Mouse (Mus musculus): ENCODE measurements at regions not wholly inside any gene's neighbourhood (a gene's known extent, or its start where the extent isn't known, plus 50 kb on each side); places are given as distances from the start of the nearest gene placed in this dataset.

DNA sequence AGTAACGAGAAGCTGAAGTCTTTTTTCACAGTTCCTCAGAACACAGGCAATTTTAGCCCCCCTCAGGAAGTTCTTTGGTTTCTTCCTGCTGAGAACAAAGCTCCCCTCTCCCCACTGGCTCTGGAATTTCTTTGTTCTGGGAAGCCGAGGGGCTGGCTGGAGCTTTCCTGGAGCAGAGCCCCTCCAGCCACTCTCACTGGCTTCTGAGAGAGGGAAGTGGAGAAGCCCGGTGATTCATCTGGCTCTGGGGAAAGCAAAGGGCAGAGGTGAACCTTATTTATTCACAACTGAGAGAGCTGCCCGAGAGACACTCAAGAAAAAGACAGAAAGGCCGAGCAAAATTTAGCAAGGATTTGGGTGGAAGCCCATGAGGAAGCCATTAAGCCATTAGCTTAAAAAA is 63.9 kb downstream of the Ddx3x start:
- peak; percentile 14 for DNase-seq (ENCODE audit: low spot score)

DNA sequence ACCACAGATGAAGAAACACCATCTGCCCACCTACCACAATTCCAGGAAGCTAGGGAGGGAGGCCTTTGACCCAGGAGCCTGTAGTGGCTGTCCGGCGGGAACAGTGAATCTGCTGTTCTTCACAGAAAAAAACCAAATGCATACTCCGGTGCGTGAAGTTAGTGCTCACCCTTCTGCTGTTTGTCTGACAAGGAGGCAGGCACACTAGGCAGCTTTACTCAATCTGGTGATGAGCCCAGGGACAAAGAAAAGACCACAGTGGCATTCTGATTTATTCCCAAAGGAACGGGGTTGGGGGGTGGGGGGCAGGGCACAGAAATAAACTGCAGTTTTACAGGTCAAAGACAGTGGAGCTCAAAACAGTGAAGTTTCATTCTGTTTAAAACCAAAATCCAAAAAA is 64.4 kb downstream of the Ddx3x start:
- no peak for DNase-seq (ENCODE audit: low spot score)

DNA sequence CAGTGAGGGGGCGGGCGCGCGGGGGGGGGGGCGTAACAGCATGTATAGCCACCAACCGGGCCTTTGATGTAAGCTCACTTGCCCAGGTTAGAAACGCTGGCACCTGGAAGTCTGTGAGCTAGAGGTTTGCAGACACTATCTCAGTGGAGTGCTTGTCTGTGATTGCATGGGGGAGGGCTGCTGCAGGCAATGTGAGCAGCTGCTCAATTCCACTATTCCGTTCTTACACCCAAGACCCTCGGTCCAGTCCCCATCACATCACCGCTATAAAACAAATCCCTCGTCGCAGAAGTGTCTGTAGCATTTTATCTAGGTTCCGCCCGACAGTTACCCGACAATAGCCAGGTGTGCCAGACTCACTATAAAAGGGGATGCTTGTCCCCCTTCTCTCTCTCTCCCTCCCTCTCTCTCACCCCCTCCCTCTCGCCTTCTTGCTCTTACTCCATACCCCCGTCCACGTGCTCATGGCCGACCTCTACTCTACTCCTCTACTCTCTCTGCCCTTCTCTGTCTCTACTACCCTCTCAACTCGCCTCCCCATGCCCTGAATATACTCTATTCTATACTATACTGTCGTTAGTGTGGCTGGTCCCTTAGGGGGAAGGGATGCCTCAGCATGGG is 65.4 kb downstream of the Ddx3x start:
- no peak for DNase-seq (ENCODE audit: low spot score)

DNA sequence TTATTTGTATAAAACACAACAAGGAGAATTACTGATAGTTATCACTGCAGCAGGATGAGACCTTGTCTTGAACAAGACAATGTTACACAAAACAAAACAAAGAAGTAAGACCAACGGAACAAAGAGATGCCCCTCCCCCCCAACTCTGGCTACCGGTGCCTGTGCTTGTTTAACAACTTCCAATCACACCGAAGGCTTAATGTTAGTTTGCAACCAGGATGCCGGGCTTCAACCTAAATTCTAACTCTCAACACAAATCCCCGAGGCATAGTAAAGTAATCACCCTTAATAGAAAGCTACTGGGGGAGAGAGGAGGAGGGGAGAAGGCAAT is 65.9 kb downstream of the Ddx3x start:
- DNase-seq (ENCODE audit: low spot score) = no peak

DNA sequence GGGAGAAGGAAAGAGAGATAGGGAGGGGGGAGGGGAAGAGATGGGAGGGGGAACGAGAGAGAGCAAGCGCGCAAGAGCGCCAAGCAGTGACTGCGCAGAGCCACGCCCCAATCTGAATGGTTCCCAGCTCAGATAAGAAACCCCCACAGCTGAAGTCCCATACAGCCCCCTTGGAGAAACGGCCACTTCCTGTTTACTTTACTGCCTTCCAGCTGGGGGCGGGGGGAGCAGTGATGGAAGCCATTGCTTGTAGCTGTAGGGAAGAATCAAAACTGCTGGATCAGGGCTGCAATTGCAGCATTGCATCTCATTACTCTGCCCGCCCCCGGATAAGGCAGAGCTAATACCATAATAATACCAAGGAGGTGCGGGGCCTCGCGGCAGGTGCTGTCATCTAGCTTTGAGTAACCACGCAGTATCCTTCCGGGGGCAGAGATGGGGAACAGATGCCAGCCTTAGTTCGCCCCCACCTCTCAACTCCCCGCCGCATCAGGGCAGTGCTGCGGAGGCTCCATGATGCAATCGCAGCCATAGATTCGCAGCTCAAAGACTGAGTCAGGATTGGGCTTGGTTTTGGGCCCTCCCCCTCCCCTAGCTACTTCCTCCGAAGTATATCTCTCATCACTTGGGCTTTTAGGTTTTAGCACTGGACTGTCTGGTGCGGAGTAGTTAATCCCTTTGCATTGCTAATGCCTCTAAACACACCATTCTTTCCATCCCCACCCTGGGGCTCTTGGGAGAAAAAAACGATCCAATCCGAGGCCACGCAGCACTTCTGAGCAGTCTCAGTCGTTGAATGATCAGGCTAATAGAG is 66.5 kb downstream of the Ddx3x start:
- peak; percentile 42 for DNase-seq (ENCODE audit: low spot score)

DNA sequence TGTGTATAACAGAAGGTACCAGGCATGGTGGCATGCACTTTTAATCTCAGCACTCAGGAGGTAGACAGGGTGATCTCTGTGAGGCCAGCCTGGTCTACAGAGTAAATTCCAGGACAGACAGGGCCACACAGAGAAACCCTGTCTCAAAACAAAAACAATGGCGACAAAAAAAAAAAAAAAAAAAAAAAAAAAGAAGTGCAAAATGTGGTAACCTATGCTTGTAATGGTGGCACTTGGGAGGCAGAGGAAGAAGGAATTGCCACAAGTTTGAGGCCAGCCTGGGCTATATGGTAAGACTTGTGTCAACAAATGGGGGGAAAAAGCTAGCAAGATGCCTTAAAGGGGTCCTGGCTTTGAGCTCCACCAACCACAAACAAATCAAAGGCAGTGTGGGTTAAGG is 67.6 kb downstream of the Ddx3x start:
- no peak for DNase-seq (ENCODE audit: low spot score)

DNA sequence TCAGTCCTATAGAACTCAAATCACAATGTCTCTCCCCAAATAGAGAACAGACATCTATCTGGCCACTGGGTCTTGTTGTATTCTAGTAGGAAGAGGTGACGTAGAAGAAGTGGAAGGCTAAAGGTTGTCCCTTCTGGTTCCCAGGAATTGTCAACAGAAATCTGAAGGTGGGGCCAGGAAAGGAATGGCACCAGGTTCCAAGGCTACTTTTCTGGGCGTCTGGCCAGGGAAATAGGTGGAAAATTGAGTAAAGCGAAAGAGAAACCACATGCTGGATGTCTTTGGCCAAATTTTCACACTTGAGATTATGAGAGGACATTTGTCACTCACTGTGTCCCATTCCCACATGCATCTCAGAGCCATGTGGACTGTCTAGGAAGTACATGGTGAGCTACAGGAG is 69.7 kb downstream of the Ddx3x start:
- peak; percentile 4 for DNase-seq (ENCODE audit: low spot score)

DNA sequence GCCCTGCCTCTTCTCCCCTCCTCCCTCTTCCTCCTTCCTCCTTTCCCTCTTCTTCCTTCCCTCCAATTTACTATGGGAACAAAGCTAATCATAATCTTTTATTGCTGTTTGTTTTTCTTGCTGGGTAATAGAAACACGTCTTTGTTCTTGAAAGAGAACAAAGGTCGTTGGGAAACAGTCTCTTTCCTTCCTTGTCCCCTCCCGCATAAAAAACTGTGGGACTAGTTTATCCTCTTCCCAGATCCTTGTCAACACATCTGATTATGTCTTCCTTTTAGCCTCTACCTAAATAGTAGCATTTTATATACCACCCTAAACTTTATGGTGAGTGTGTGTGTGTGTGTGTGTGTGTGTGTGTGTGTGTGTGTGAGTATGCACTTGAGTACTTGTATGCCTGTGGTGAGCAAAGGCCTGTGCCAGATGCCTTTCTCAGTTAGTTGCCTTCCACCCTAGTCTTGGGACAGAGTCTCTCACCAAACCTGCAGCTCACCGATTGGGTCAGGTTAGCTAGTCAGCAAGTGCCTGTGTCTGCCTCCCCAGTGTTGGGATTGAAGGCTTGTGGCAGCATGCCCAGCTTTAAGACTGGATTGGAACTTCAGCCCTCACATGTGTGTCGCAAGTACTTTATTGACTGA is 76.5 kb downstream of the Ddx3x start:
- no peak for DNase-seq (ENCODE audit: low spot score)

DNA sequence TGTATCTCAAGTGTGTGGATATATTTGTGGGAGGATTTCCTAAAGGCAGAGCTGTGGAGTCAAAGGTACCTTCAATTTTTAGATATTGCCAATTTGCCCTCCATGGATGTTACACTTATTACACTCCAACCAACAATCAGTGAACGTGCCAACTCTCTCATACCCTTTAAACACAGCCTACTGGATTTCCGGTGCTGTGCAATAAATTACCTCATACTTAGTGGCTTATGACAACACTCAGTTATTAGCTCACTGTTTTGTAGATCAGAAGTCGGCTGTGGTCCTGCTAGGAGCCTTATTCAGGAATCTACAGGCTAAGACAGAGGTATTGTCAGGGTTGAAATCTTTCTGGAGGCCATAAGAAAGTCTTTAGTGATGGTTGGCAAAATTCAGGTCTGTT is 77.2 kb downstream of the Ddx3x start:
- DNase-seq (ENCODE audit: low spot score) = no peak

DNA sequence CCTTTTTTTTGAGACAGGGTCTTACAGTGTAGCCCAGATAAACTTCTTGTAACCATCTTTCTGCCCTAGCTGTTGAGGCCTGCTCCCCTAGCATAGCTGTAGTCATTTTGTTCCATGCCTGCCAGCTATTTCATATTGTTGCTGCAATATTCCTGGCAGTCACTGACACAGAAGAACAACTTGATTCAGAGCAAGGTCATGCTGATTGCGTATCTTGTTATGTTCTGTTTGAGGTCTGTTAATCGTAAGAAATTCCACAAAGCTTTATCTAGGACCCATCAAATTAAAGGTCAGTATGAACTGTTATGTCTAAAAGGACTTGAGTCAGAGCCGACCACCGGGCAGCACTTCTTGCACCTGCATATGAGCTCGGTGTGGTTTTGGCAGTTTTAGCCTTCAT is 79.7 kb downstream of the Ddx3x start:
- no peak for DNase-seq (ENCODE audit: low spot score)

DNA sequence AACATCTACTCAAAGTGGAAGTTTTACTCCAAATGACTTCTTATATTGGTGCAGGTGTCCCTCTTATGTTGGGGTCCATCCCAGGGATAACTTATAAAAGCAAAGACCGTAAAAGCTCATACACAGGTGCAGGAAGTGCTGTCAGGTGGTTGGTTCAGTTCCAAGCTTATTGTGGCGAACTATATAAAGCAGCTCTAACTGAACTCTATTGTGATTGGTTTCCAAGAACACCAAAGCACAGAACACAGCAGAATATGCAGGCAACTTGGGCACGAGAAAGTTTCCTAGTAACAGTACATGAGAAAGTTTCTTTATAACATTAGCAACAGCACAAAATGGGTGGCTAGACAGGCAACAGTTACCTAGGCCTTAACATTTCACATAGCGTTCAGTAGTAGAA is 89.5 kb downstream of the Ddx3x start:
- no peak for DNase-seq (ENCODE audit: low spot score)

DNA sequence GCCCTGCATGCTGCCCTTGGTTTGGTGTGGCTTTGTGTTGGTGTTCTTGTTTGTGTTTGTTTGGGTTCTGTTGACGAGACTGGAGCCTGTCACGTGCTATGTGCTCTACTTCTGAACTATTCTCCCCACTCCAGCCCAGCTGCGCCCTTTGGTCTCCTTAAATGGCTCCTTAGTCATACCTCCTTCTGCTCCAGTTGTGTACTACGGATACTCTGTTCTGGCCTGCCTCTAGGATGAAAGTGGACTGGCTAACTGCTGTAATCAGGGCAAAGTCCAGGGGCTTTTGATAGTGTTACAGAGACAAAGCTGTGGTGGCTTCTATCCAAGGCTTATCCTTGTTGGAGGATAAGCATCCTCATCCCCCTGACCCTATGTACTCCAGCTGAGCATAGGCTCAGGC is 92.0 kb downstream of the Ddx3x start:
- DNase-seq (ENCODE audit: low spot score) = no peak

DNA sequence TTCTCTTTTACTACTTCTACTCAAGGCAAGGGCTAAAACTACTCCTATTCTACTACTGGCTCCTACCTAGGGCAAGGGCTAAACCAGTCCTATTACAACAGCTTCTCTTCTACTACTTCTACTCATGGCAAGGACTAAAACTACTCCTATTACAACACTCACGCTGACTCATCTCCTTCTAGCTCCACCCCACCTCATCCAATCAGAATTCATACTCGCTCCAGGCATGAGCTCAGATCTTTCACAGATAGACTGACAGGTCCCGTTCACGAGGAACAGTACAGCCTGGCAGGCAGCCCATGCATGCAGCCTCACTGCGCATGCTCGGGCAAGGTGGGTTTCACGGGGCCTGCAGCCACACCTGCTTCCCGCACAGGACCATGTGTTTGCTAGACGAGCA is 79.6 kb upstream of the Nyx start:
- no peak for DNase-seq (ENCODE audit: low spot score)

DNA sequence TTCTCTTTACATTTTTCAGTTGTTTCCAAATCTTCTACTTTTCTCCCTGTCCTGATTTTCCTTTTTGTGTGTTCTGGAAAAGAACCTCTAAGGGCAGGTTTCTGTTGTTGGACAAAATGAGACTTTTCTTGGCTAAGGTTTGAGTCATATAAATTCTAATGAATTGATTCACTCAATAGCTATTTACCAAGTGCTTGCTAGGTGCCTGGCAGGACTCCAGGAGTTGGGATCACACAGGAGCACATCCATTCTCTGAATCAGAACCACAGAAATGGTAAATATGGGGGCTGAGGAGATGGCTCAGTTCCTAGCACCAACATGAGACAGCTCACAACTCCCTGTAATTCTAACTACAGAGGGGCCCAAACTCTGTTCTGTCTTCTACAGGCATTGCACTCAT is 67.4 kb upstream of the Nyx start:
- no peak for DNase-seq (ENCODE audit: low spot score)

DNA sequence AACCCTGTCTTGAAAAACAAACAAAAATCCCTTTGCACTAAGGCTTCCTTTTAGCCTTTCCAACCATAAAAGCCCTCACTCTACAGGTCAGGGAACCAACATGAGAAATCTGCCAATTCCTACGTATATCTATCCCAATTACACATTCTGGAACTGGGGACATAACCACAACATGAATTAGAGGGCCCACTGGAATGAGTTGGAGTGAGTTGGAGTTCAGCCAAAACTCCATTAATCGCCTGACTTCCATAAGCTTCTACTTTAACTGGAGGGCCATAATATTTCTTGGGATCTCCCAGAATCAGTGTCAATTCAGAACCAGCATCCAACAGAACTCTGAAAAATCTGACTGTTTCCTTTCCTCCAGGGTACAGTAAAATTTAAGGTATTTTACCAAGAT is 53.2 kb upstream of the Nyx start:
- DNase-seq (ENCODE audit: low spot score) = no peak

DNA sequence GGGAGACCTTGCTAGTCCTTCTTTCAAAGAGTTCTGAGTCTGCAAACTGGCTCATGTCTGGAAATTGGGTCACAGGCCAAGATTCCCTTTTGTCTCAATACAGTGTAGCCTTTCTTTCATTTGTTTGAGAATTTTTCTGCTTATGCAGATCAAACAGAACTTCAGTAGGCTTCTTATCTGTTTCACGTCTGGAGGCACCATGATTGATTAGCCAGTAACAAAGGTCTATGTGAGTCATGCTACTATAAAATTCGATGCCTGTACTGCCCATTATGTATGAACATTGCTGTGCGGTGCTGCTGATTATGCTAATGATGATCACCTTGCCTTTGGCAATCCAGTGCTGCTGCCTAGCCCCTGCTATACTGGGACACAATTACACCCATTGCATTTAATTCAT is 52.8 kb upstream of the Nyx start:
- no peak for DNase-seq (ENCODE audit: low spot score)

Measured in gastrocnemius, adult 18-20 months (tissue).